Mouse (Mus musculus) activated CD4-positive, CD25-positive, alpha-beta regulatory T cell, adult 4 months (primary cell): ENCODE data around the gene Inhbb. TPM values are rescaled to one million over a fixed set of nuclear protein-coding genes. Genes with fewer than 3 reads are reported as not detected.

Experiments used
- ATAC-seq: one replicate; pipeline ENCODE4 v1.8.0; 2017
- polyA plus RNA-seq, 2 experiments: library from polyadenylated mRNA; unstranded; fragments of 100-300 nt; shearing (Covaris generic); gene quantifications; one replicate each; pipeline ENCODE4 v1.2.1; 2017

Gene Inhbb
- polyA plus RNA-seq, 2 experiments from 2014 or later, result not detected

DNA sequence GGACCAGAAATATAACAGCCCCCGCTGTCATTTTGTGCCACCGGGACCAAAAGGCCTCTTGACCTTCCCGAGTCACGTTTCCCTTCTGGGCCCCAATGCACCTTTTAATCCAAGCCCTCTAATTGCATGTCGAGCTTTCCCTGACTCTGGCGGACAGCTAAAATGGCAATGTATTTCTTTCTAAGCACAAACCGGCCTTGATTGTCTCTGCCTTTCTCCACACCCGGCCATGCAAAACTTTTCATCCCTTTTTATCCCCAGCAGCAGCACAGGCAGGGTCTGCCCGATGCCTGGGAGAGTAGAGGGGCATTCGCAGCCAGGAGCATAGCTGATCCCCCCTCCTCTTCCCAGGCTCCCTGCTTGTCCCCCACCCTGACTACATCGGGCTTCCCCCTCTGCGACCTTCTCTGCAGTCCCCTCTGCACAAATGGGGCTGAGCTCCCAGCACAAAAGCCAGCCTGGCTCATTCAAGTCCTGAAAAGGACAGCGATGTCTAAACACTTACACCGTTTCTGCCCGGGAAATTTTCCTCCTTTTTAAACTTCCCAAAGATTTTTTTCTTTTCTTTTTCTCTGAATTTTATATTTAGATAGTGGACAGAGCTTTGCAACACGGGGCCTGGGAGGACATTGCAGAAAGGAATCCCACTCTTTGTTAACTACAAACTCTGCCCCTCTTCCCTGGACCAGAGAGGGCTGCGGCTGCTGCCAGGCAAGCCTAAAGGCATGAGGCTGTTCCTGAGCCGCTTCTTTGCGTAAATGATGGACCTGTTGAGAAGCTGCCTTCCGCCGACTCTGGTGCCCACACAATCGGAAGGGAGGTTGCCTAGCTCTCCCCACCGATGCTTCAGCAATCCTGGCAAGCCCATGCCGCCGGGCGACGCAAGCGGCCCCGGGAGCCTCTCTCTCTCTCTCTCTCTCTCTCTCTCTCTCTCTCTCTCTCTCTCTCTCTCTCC, 2.6 kb downstream of the Inhbb start:
- no peak for ATAC-seq

DNA sequence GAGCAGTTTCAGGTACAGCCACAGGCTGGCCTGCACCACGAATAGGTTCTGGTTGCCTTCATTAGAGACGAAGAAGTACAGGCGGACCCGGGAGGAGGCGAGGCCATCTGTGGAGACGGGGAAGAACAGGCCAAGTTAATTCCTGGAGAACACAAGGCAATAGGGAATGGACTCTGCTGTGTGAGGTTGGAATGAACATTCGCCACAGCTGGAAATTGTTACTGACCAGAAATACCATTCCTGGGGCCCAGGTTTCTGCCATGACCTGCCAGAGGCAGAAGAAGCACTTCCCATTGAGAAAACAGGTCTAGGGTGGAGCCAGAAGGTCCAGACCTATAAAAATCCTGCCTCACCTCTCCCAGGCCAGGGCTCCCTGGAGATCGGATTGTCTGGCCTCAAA, 4.1 kb downstream of the Inhbb start:
- ATAC-seq, result no peak

DNA sequence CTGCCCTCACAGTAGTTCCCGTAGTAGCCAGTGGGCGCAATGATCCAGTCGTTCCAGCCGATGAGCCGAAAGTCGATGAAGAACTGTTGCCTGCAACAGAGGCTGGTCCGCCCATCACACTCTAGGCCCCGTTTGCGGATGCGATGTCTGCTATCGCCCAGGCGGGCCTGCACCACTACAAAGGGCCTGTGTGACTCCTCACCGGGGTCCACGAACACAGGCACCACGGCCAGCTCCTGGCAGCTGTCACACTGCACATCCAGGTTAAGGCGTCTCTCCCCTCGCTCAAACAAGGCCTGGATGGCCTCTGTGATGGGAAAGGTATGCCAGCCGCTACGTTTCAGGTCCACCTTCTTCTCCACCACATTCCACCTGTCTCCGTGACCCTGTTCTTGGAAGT, 4.5 kb downstream of the Inhbb start:
- no peak for ATAC-seq

DNA sequence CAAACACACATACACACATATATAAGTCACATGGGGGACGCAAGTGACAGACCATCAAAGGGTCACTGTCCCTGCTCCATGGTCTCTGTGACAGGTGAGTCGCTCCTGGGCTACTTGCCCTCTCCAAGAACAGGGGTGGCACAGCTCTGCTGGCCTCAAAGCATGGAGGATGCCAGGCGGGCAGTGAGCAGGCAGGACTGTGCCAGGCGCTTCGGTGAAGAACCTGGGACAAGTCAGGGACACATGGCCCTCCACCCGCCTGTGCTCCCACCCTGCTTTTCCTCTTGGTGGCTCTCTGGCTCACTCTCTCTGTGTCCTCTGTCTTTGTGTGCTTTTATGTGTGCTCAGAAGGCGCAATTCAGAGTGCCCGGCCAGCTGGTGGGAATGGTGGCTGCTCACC, 5.4 kb downstream of the Inhbb start:
- ATAC-seq, result no peak

DNA sequence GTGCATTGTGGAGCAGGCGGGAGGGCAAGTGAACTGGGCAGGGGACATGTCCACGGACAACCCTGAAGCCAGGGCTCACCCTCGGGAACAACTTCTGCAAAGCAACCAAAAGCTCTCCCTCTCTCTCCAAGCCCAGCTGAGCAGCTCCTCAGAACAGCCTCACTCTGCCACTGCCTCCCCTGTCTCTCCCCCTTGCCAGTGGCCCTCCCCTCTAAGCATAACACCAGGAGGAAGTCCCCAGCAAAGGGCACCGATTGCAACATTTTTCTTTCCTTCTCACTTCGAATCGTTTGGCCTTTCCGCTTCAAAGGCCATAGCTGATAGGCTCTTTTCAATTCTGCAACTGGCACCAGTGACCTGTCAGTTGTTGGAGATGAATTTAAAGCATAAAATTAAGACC, 5.9 kb downstream of the Inhbb start:
- no peak for ATAC-seq

DNA sequence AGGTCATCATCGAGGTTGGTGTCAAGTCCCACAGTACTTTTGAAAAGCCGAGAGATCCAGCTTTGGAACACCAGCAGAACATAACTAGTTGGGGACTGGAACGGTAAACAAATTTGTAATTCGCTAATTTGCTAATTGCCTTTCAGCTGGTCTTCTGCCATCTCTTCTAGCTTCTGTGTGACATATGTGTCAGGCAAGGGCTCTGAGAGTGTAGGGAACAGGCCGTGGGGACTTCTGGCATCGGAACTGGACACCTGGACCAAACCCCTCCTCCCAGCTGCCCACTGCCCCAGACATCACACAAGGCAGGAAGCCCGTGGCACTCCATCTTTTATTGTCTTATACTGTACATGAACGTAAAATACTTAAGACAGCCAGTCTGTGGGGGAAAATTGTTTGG, 6.9 kb downstream of the Inhbb start:
- ATAC-seq, result no peak

DNA sequence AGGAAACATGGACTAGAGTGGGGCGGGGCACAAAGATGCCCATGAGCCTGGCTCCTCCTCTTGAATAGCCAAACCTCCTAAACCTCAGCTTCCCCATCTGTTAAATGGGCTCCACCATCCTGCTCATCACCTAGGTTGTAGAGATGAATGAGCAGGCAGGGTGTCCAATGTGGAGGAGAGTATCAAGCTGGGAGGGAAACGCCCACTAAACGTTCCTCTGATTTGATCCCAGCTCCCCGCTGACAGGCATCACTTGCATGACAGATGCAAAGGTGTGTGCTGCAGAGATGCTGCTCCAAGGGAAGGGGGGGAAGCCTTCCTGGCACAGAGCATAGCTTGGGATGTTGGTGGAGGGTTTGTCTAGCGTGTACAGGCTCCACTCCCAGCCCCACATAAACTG, 11.4 kb downstream of the Inhbb start:
- ATAC-seq, result no peak

DNA sequence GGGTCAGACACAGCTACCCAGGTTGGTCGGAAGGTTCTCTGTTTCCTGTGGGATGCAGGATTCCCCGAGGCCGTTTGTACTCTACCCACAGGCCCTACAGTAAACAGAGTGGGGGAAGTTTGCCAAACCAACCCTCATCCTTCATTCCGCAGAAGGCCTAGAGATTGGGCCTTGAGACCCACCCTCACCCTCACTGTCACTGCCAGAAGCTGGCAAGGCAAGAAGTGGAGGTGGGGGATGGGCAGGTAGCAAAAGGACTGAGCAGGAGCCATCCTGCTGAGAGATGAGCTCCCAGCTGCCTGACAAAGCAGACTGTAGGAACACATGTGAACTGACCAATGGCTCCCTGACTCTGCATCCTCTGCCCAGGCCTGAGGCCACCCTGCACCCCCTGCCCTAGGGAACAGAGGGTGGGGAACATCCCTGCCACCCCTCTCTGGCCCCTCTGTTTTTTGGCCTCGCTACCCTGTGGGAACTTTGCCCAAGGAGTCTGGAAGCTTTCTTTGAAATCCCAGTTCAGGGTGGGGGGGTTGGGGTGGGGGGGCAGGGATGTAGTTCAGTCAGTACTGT, 12.4 kb downstream of the Inhbb start:
- no peak for ATAC-seq

DNA sequence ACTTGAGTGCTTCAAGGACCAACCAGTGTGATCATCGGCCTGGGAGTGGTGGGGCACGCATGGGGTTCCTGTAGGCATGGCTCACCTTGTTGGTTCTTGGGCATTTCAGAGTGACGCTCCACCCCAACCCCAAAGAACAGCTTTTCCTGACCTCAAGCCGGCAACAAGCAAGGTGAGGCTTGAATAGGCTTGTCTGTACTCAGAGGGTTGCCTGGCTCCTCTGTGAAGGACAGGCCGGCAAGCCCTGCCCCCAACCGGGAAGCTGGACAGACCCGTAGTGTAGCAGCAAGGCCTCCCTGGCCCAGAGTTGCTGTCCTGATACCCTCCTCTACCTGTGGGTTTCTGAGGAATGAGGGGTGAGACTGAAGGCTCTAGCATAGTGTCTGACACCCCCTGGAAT, 12.9 kb downstream of the Inhbb start:
- no peak for ATAC-seq

DNA sequence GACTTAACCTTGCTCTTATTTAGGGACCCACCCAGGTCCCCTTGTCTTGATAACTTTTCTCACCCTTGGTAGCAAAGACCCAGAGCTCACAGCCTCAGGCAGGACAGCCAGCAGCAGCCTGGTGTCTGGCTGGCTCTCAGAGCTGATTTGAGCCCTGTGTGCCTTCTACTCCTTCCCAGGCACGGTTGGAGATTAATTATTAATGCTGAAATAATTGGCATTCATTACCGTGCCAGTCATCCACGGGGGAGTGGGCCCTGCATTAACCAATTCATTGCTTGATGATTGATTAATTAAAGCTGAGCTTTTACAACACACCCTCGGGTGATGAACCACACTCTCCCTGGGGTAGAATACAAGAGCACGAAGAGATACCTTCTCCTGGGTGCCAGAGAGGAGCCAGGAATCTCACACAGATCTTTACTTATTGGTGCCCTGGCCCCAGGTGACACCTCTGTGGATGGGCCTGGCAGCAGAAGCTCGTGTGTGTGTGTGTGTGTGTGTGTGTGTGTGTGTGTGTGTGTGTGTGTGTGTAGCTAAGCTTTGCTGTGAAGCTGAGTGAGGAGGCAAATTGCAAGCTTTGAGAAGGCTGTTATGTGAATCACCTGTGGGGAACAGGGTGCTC, 14.2 kb downstream of the Inhbb start:
- no peak for ATAC-seq

DNA sequence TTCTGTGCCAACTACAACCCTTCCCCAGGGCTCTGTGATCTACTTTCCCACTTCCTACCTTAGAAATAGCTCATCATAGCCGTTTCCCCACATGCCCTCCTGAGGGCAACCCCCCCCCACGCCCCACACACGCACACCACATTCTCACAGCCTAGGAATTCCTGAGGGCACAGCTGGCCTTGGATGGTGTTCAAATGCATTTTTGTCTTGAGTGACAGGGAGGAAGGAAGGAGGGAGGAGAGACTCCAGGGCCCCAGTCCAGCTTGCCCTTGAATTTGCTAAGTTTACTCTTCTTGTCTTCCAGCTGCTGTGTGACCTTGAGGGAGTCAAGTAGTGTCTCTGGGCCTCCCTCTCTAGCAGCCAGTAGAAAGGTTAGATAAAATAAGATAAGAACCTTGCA, 17.2 kb downstream of the Inhbb start:
- no peak for ATAC-seq

DNA sequence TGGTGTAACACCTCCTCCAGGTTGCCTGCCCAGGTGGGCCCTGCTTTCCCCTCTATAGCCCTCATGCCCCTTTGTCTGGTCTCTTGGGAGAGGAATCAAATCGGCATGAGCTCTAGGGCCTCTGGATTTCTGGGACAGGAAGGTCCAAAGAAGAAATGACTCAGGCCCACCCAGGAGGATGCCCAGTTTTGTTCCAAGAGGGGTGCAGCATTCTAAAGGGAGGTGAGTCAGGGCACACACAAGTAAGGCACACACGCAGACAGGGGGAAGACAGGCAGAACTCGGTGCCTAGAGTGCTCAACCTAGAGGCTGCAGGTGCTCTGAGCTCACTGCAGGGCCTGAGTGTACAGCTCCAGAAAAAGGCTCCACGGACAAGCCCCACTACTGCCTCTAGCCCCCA, 17.7 kb downstream of the Inhbb start:
- no peak for ATAC-seq

DNA sequence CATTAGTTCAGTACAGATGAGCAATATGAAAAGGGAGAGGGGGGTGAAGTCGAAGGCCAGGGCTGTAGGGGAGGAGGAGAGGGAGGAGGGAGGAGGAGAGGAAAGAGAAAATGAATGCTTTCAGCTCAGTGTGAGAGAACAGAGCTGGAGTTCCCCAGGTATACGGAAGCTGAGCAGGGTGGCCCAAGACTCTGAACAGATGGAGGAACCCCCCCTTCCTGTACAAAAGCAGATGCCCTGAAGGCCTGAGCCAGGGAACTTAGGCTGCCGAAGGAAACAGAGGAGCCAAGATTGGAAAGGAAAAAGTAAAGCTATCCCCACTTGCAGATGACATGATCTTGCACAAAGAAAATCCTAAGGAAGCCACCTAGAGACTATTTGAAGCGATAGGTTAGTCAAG, 20.8 kb downstream of the Inhbb start:
- no peak for ATAC-seq

DNA sequence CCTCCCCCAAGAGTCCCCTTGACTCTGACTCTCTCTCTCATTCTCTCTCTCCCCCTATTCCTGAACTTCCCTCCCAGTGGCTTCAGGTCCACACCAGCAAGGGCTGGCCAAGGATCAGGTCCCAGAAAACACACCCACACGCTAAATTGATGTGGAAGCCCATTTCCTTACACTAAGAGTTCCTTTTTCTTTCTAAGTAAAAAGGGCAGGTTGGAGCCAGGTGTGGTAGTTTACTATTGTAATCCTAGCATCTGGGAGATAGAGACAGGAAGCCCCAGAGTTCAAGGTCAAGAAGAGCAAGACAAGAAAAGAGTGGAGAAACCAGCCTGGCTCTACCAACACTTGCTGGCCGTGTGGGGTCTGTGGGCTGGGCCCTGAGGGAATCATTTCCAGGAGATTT, 23.4 kb downstream of the Inhbb start:
- no peak for ATAC-seq

DNA sequence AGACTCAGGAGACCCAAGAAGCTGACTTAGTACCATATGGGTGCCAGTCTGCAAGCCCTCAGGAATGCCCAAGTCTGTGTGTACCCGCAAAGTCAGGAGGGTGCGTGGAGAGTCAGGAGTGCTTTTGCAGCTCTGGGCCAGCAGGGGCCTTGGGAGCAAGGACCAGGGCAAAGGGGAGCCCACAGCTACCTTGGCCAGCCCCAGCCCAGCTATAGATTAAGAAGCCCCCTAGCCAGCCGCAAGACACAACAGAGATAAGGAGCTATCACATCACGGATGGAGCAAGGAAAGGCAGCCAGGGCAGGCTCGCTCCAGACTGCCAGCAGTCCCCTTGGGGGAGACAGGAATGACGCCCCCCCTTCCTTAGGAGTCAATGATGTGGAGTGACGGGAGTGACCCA, 24.2 kb downstream of the Inhbb start:
- ATAC-seq, result no peak

DNA sequence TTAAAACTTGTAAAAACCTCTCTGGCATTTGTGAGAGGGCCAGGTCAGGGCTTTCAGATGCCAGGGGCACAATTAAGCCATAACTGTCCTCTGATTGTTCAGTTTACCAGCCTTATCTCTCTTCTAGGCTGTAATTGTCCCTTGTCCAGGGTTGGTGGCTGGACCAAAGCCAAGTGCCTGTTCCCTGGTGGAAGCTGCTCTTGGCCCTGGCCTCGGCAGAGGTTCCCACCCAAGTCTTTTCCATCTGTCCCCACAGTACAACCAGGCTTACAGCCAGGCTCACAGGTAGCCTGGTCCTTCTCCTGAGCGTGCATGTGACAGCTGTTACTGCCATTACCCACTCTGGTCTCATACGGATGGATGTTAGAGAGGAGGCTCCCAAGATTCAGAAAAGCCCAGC, 30.7 kb downstream of the Inhbb start:
- no peak for ATAC-seq

DNA sequence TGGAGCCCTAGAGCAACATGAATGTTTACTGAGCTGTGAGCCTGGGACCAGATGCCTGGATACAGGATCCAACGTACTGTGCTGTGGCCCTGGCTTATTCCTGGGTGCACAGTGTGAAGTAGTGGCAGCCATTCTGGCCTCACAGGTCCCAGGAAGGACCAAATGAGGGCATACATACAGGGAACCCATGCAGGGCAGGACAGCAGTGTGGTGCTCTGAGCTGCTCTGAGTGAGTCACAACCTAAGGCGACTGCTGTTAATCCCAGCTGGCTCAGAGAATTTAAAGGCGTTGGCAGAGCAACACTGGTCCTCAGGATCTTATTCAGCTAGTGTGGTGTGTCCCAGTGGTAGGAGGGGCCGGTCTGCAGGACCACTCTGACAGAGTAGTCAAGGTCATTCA, 31.4 kb downstream of the Inhbb start:
- ATAC-seq, result no peak

DNA sequence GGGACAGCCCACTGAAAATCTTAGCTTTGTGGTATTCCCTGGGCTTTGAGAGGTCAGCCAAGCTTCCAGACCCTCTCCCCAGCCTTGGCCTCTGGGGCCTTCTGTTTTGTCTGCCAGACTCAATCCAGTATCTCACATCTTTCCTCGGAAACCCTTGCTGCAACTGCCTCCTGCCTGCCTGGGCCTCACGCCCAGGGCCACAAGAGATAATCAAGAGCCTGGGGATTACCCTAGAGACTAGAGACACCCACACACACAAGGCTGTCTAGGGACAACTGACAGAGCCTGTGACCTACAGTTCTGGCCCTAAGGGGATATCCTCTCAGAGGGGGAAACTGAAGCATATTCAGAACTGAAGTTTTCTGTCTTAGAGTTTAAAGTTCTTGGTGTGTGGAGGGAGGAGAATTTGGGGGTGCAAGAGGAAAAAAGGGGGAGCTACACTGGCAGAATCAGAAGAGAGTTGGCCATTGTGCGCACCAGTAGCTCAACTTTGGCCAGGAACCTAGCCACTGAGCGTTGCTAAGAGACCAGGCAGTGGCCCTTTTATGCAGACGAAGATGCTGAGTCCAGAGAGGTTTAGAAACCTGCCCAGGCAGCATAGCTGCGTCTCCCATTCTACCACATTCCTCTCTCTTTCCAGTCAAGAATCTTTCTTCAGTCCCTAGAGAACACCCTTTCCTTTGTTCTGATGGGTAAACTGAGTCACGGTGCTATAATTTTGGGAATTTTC, 32.1 kb downstream of the Inhbb start:
- no peak for ATAC-seq

DNA sequence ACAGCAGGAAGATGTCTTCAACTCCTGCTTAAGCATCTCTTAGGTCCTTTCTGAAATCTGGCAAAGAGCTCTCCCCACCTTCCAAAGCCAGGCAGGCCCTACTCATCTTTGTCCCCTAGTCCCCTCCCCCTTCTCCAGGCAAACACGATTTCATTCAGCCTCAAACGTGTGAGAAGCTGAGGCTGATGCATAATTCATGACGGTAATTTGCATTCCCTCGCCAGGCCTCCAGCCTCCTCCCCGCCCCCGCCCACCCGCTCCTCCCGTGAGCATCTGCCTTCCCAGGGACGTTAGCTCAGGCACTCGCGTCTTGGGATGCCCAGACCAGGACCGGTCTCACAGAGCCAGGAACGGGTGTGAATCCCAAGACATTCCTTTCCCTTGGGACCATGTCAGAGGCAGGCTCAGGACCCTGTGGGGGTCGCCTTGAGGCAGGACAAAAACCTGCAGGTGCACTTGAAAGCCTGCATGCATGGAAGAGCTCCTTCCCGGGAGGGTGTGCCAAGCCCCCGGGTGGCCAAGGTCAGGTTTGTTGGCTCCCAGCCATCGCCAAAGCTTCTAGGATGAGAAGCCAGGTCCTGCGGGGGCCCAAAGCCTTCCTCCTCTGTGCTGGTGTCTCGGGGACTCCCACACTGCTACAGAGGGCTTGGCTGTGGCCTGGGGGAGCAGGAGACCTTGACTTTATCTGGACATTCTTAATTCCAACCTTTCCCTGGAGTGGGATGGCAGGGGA, 33.2 kb downstream of the Inhbb start:
- no peak for ATAC-seq

DNA sequence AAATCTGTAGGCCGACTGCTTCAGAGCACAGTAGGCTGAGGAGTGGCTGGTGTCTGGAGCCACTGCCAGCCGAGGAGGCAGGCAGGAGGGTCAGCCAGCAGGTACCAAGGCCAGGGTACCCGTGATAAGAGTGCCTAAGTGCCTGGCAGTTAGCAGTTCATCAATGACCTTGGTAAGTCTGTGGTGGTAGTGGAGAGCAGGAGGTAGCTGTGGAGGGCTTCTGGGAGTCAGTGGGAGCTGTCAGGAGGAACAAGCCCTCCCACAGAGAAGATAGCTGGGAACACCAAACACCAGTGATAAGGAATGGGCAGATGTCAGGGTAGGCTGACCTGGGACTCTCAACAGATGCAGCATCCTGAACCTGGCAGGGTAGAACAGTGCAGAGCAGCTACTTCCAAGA, 35.7 kb downstream of the Inhbb start:
- no peak for ATAC-seq

DNA sequence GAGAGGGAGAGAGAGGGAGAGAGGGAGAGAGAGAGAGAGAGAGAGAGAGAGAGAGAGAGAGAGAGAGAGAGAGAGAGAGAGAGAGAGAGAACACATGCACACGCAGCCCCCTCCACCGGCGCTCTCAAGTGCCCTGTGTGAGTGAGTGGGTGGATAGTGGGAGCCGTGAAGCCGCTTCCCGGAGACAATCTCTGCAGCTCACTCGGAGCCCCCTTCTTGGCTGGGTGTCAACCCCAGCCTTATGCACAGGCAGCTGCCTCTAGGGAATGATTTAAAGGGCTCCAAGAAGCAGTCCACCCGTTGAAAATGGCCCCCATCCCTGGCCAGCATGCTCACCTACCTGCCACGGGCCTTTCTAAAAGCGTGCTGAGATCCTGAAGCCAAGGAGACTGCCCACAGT, 38.1 kb downstream of the Inhbb start:
- no peak for ATAC-seq

DNA sequence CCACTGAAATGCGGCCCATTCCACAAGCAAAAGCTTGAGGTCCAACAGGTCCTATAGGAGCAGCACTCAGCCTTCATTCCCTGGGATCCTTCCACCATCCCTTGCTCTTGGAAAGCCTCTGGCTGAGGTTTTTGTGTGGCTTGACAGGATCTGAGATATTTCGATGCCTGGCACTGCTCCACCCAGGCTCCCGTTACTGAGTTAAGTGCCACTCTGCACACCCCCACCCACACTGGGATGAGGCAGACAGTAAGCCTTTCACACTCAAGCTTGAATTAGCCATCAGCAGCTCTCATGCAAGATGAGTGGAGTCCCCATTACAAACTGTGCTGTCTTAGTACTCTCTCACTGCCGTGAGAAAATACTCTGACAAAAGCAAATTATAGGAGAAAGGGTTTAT, 41.4 kb downstream of the Inhbb start:
- no peak for ATAC-seq

DNA sequence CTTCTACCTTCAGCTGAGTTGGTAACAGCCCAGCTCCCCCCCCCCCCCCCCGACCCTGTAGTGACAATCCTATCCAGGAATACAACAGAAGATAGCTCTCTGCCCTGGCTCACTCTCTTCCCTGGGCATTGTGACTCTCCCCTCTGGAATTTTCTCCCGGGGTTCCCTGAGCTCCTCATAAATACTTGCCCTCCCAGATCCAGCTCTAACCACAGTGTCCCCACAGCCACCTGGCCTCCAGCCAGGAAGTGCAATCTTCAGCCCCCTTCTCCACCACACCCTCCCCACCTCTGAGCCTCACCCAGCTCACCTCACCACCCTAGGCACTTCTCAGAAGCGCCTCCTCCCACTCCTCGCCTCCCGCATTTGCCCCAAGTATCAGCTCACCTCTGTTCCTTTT, 46.7 kb downstream of the Inhbb start:
- ATAC-seq, result no peak
